Mouse (Mus musculus) granulocyte monocyte progenitor cell, adult 5-6 weeks (primary cell): Measurements from ENCODE around the gene Rbm20. TPM values are rescaled to one million over a fixed set of nuclear protein-coding genes. Genes with fewer than 3 reads are reported as not detected.
A peak's percentile ranks its signal among the peaks of the same experiment; 100 is the strongest.
"Not testable (repeated sequence)": the region's sequence is repeated elsewhere in the genome, so short reads cannot be mapped to it uniquely, and the experiment has no call there.

Experiments
- ATAC-seq: replicated peaks from 2 replicates; pipeline ENCODE4 v1.8.0; 2016; ENCODE audit warnings: mild to moderate bottlenecking, moderate TSS enrichment, inconsistent platforms; ENCODE audit not compliant: poor library complexity, severe bottlenecking
- total RNA-seq, 2 experiments: library from RNA; stranded (forward) in 1 of 2; stranded (reverse) in 1 of 2; fragments of 200-712, 200-1000 nt in 1 of 2; fragments of >200 nt in 1 of 2; fragmentation: Nextera tagmentation in 1 of 2; gene quantifications; 2 replicates each; pipeline ENCODE4 v1.2.3; 2014 to 2017

Rbm20 gene
- total RNA-seq, 2 experiments from 2014 or later: 0.05 to 0.09 TPM

DNA sequence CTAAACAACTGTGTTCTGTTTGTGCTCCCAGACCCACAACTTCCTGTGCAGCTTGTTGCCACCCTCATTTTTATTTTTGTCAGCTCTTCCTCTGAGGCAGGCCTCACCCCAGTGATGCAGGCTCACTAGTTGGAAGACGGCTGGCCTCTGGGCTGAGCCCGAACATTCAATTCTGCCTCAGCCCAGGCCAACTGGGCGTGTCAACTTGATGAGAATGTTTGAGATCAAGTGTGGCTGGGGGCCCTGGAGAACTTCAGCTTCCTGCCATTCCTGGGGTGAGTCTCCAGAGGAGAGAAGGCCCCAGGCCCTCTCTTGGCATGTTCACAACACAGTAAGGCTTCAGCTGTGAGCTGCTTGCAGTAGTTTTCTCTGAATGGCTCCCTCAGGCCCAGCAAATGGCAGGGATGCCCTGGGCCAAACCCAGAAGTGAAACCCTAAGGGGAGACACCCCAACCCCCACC lies 216.6 kb downstream of the Rbm20 start:
- ATAC-seq: peak; percentile 3; the same call in 1 of the 2 replicates

DNA sequence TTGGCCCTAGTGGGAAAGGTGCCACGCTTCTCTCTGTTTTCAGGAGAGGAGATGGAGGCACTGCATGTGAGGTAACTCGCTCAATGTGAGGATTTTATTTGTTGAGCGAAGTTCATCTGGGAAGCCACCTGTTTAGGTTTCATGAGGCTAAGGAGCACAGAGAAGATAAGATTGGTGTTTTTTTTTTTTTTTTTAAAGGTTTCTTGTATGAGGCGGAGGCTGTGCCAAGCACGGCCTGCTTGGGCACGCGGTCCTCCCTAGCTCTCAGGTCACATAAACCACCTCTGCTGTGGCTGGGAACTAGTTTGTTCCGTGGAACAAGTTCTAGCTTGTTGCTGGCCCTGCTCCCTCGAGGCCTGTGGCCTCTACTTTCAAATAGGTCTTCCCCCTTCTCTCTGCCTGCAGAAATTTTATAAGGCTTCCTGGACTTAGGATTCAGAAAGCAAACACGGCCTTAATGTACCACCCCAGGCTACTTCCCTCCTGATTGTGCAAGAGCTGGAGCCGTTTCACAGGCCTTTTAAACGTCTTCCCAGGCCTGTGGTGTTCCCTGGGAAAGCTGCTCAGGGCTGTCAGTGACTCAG lies 217.5 kb downstream of the Rbm20 start:
- peak; percentile 45 for ATAC-seq

DNA sequence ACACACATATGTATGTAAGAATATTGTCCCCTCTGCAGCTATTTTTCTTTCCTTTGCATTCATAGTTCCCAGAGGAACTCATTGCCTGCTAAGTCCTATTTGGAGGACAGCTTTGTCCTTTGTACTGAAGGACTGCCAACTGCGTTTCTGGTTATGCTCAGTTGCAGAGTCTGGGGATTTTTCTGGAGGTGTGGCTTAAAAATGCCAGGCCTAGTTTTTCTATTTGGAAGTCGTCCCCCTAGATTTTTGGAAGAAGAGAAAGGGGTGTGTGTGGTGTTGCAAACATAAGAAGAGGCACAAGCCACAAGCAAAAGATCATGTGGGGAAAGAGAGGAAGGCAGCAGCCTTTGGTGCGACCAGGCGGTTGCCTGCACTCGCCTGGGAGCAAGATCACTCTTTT lies 220.9 kb downstream of the Rbm20 start:
- no peak for ATAC-seq

DNA sequence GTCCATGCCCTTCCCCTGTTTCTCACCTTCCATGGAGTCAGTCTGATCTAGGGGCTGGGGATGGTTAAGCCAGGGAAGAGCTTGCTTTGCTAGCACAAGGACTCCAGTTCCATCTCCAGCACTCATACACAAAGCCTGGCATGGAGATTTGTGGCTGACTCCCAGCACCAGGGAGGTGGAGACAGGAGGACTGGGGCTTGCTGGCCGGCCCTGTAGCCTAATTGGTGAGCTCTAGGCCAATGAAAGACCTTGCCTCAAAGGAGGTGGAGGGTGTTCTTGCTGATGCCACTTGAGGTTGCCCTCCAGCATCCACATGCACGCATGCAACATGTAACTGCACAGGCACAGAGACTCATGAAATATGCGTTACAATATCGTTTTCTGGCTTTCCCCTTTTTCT lies 221.4 kb downstream of the Rbm20 start:
- ATAC-seq: no peak

DNA sequence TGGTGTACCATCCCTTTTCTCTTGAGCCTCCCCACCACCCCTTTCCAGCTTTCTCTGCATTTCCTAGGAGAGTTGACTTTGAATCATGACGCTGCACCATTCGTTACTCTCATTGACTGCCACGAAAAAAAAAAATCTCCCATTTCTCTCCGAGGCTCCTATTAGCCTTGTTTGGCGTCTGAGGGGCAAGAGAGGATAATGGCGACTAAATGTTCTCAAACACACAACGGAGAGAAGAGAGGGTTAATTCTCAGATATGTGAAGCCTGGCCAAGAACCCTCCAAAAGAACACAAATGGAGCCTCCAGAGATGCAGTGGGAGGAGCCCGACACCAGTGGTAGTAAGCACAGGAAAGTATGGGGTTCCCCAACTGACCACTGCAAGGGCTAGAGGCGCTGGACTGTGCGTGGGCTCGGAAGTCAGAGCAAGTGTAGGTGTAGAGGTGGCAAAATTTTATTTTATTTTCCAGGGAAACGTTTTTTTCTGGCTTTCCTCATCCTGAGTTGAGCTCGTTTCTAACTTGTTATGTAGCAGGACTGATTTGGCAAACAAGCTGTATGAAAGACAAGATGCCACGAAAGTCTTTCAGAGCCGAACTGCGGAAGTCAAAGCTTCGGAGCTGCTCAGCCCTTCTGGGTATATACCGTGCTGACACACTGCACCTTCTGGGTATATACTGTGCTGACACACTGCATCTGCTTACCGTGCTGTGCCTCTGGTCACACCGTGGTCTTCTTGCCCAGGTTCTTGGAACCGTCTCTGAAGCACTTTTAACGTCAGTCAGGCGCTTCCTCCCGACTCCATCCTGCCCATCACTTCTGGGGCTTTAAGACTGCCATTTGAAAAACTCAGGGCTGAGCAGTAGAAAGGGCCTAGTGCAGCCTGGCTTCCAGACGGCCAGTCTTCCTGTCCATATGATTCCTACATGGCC lies 222.1 kb downstream of the Rbm20 start:
- ATAC-seq: no peak

DNA sequence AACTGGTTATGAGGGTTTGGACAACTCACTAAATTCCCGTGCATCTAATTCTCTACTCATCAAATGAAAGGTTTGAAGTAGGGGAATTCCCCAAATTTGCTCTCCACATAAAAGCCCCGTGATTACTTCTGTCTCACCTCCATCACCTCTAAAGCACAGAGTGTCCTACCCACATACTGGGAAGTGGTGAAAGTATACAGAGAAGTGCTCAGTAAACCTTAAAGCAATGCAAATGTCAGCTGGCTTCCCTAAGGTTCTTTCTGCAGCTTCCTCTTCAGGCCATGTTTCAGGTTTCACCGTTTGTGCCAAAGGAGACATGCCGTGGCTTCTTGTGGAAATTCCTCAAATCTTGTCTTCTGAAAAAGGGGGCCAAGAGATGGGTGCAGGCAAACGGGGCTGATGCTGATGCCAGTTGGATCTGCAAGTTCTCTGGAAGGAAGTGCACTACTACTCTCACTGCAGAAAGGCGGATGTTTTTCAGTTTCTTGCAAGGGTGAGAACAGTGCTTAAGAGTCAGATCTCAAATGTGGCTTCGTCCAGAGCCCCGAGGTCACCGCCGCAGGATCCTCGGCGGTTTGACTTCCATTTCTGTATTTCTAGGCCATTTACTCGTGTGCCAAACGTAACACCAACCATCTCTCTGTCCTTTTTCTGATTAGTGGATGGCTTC lies 223.0 kb downstream of the Rbm20 start:
- ATAC-seq: peak; percentile 13; the same call in 1 of the 2 replicates

DNA sequence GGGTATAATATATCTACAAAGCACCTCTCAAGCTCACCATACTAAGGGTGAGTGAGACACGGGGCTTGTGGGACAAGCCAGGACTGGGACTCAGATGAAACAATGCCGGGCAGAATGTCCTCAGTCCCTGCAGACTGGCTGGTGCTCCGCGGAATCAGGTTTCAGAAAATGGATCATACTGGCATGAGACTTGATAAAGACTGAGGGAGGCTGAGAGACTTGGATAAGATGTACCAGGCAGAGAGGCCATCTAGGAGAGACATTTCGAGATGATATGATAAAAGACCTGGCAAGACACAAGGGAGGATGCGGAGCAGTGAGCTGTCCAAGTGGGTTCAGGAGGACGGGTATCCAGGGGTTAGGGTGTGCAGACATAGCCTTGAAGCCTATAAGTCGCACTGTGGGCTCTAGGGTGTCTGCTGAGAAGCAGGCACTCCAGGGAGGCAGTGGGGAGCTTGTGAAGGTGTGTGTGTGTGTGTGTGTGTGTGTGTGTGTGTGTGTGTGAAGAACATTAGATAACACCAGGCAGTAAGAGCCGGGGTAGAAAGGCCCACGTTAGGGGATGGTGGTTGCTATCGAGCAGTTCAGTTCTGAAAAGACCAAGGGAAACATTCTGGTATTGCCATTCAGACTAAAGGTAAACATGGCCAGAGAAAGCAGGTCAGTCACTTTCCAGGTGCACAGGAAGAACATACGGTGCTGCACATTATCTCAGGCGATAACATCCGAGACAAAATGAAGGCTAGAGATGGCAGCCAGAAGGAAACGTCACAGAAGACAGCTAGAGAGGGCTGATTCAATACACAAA lies 225.0 kb downstream of the Rbm20 start:
- no peak for ATAC-seq

DNA sequence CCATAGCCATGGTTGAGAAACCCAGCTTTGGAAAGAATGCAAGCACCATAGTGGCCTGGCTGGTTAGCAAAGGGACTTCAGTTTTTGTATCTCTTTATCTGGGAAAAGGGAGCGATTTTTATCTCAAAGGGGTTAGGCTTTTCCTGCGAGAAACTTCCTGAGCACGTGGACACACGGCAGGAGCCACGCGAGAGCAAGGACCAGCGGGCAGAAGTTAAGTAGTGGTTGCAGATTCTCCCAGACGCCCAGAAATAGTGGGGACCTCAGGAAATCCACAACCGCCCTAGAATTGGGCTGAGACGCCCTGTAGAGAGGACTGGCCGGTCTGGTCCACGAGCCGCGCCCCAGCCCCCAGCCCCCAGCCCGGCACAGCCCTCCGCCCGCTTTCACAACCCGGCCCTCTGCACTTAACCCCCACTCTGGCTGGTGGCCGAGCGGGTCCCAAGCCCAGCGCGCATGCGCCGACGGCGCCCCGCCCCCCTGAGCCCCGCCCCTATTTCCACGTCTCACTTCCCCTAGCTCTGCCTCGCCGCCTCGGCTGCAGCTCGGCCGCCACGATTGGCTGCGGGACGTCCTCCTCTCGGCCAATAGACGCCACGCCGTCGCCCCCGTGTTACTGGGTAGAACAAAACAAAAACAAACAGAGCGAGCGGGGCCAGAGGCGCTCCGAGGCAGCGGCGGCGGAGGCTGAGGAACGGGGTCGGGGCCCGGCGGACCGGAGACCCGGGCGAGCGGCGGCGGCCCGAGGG lies 225.8 kb downstream of the Rbm20 start:
- peak; percentile 75 for ATAC-seq

DNA sequence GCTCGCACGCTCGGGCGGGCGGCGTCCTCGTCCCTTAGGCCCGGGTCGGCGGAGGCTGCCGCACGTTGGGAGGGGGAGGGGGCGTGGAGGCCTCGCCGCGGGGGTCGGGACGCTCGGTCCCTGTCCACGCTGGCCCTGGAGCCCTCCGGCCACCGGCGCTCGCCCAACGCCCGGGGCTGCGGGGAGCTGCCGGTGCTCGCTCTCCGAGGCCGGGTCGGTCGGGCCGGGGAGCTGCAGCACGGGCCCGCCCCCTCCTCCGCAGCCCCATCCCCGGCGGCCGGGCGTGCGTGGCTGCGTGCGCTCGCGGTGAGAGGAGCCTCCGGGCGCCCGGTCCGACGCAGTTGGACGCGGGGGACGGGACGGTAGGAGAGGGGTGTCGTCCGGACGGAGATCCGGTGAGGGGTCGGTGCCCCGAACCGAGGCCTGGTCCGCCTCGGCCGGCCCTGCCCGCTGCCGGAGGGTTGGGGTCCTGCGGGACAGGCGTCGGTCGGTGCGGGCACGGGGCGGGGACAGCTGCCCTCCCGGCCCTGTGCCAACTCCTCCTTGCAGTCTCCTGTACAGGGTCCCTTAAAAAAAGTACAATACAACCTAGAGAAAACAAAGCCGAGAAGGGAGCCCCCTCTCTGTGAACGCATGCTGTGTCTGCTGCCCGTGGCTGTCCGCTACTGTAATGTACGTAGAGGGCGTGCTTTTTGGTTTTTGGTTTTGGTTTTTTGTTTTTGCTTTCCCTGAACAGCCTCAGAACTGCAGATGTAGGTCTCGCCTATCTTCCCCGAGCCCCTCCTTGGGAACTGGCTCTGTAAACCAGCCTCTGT lies 226.6 kb downstream of the Rbm20 start:
- peak; percentile 17 for ATAC-seq

DNA sequence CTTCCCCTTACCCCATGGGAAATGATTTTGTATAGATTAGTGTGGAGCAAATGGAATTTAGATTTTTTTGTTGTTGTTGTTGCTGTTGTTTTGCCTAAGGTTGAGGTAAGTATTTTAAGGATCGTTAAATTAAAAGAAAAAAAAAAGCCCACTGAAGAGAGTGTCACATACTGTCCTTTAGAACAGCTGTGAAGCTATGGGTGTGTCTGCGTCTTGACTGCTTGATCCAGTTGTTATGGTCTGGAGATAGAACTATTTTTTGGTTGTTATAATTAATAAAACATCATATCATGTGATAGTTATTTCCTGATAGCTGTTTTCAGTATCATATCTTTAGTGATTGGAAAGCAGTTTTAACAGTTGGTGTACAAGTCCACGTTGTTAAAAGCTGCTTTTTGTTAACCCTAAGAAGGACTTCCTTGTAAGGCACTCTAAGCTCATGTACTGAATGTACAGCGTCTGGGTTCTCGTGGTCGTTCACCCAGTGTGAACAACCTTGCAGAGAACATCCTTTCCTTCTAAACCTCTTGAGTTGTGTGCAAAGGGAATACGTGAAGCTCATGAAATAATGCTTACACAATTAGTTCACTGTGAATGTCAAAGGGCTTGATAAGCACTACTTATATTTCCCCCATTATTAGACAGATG lies 227.9 kb downstream of the Rbm20 start:
- ATAC-seq: no peak

DNA sequence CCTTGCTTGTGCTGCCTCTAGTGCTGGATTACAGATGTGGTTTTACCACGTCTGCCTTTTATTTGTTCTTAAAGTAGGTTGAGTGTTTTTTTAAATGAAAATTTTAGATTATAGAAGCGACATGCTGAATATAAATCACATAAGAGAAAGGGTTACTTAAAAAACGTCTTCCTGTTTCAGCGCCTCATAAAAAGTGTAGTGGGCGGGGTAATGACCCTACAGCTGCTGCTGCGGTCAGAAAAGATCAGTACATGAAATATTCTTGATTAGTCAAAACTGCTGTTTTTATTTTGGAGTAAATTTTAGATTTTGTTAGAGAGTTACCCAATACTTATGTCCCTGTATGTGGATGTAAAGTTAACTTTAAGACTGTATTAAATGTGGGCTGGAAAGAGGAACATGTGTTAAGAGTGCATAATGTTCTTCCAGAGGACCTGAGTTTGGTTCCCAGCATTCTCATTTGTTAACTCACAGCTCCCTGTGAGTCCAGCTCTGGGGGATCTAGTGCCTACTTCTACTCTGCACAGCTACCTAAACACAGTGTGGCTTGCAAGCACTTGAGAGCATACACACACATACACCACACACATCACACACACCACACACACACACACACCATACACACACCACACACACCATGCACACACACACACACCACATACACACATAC lies 229.1 kb downstream of the Rbm20 start:
- ATAC-seq: peak; percentile 27

DNA sequence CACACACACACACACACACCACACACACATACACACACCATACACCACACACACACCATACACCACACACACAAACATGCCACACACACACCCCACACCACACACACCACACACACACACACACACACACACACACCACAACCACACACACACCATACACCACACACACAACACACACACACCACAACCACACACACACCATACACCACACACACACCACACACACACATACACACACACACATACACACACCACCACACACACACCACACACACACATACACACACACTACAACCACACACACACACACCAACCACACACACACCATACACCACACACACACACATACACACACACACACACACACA lies 229.6 kb downstream of the Rbm20 start:
- ATAC-seq: not testable (repeated sequence)

DNA sequence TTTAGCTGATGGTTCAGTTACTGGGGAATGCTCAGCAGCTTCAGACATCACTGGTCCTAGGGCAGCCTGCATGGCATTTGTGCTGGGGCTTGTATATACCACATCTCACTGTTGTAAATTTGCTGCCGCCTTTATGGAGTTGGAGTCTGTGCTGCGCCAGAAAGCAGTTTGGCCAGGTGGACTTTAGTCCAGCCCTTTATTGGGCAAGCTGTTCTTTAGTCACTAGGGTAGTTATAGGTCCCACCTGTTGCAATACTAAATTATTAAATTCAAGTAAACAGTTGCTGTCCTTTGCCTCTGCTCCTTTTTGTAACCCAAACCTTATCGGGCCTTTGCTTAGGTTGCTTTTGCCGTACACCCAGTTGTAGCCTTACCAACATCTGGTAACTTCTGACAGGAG lies 237.8 kb downstream of the Rbm20 start:
- no peak for ATAC-seq

Other genes with a start within 250 kb of the Rbm20 start
- 1.5 and 4.0 TPM in 2 replicates for gene Dusp5, start 148.2 kb upstream of the Rbm20 start, total RNA-seq (2014; fragmentation: Nextera tagmentation)
- 4.2 TPM in 2 replicates for gene Dusp5, start 148.2 kb upstream of the Rbm20 start, total RNA-seq (2017)
- gene Nutf2-ps1, start 88.2 kb upstream of the Rbm20 start, total RNA-seq (2014; fragmentation: Nextera tagmentation): 56.0 and 61.3 TPM in 2 replicates
- 142 and 145 TPM in 2 replicates for gene Nutf2-ps1, start 88.2 kb upstream of the Rbm20 start, total RNA-seq (2017)
- 82.0 and 87.6 TPM in 2 replicates for gene Smc3, start 76.9 kb upstream of the Rbm20 start, total RNA-seq (2014; fragmentation: Nextera tagmentation)
- gene Smc3, start 76.9 kb upstream of the Rbm20 start, total RNA-seq (2017): 135 and 145 TPM in 2 replicates
- 267 and 284 TPM in 2 replicates for gene Pdcd4, start 214.9 kb downstream of the Rbm20 start, total RNA-seq (2014; fragmentation: Nextera tagmentation)
- gene Pdcd4, start 214.9 kb downstream of the Rbm20 start, total RNA-seq (2017): 437 and 499 TPM in 2 replicates